Mouse (Mus musculus) testis, postnatal 14 days (tissue): ENCODE measurements at regions not wholly inside any gene's neighbourhood (a gene's known extent, or its start where the extent isn't known, plus 50 kb on each side); places are given as distances from the start of the nearest gene placed in this dataset.

ENCODE experiments used
- DNase-seq: peaks from one replicate; pipeline ENCODE4 v3.0.0; 2021; ENCODE audit warnings: low spot score

- DNase-seq, result no peak
Measured at GRCm38 (mm10) chr12:54384116-54384515, 180.5 kb upstream of the Egln3 start.

GRCm38 (mm10) chr12:54382965-54383364, 179.3 kb upstream of the Egln3 start:
- DNase-seq, result no peak

- DNase-seq, result no peak
Measured at GRCm38 (mm10) chr12:54382061-54382460, 178.4 kb upstream of the Egln3 start.

- no peak for DNase-seq
Measured at GRCm38 (mm10) chr12:54380322-54380721, 176.7 kb upstream of the Egln3 start.

GRCm38 (mm10) chr12:54378576-54378975, 174.9 kb upstream of the Egln3 start:
- DNase-seq, result no peak

GRCm38 (mm10) chr12:54374060-54374459, 170.4 kb upstream of the Egln3 start:
- DNase-seq, result no peak

GRCm38 (mm10) chr12:54369217-54369616, 165.6 kb upstream of the Egln3 start:
- no peak for DNase-seq

- DNase-seq, result no peak
Measured at GRCm38 (mm10) chr12:54364381-54365095, 160.9 kb upstream of the Egln3 start.

- no peak for DNase-seq
Measured at GRCm38 (mm10) chr12:54361762-54362161, 158.1 kb upstream of the Egln3 start.

GRCm38 (mm10) chr12:54354187-54354586, 150.5 kb upstream of the Egln3 start:
- DNase-seq, result no peak

- DNase-seq, result no peak
Measured at GRCm38 (mm10) chr12:54353694-54354093, 150.0 kb upstream of the Egln3 start.

GRCm38 (mm10) chr12:54352963-54353606, 149.4 kb upstream of the Egln3 start:
- no peak for DNase-seq

- DNase-seq, result no peak
Measured at GRCm38 (mm10) chr12:54350293-54350692, 146.6 kb upstream of the Egln3 start.

GRCm38 (mm10) chr12:54349403-54349802, 145.7 kb upstream of the Egln3 start:
- DNase-seq, result no peak

GRCm38 (mm10) chr12:54343493-54343892, 139.8 kb upstream of the Egln3 start:
- DNase-seq, result no peak

GRCm38 (mm10) chr12:54335509-54335908, 131.8 kb upstream of the Egln3 start:
- DNase-seq, result no peak

GRCm38 (mm10) chr12:54334491-54335132, 131.0 kb upstream of the Egln3 start:
- no peak for DNase-seq

- no peak for DNase-seq
Measured at GRCm38 (mm10) chr12:54333632-54334321, 130.1 kb upstream of the Egln3 start.

GRCm38 (mm10) chr12:54327483-54327882, 123.8 kb upstream of the Egln3 start:
- no peak for DNase-seq

- DNase-seq, result no peak
Measured at GRCm38 (mm10) chr12:54326571-54326970, 122.9 kb upstream of the Egln3 start.

GRCm38 (mm10) chr12:54320533-54320932, 116.9 kb upstream of the Egln3 start:
- no peak for DNase-seq

- peak; percentile 17 for DNase-seq
Measured at GRCm38 (mm10) chr12:54316980-54317471, 113.4 kb upstream of the Egln3 start.
